Mouse (Mus musculus): Measurements from ENCODE around the gene Btbd18.

DNA sequence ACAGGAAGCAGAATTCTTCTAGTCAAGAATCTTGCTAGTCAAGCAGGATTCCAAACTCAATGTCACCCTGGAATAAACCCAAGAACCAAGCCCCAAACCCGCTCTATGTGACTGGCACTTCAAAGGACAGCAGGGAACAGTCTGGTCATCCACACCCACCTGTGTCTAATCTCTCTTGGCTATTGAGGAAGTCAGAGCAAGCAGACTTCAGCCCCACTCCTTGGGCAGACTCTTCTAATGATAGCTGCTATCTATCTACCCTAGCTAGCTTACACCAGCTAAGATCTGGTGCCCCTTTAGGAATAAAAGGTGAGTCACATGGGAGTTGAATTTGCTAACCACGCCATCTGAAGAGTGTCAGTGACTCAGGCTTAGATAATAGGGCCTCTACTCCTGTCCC, 40.0 kb upstream of the Btbd18 start:
- TF ChIP-seq POLR2A (IDR thresholded peaks at IDR 0.05; ENCODE audit: borderline replicate concordance, low read depth, low read length) (no peak), CTCF (IDR thresholded peaks at IDR 0.05; ENCODE audit: low read depth, low read length) (no peak)

Data from bone marrow macrophage, adult 2 months (primary cell).